Mouse (Mus musculus): ENCODE results near the gene Dapk2.

The Dapk2 gene

GRCm38 (mm10) chr9:66189026-66189425 lies 31.0 kb downstream of the Dapk2 start:
- WGBS: 80% methylated on average over 1 of the region's 1 CpGs

- 90% methylated on average over 3 of the region's 3 CpGs for WGBS
Measured at GRCm38 (mm10) chr9:66194003-66194402, 36.0 kb downstream of the Dapk2 start.

- WGBS: 88% methylated on average over 3 of the region's 3 CpGs
Measured at GRCm38 (mm10) chr9:66196561-66196960, 38.5 kb downstream of the Dapk2 start.

- 88% methylated on average over 1 of the region's 1 CpGs for WGBS
Measured at GRCm38 (mm10) chr9:66198533-66198932, 40.5 kb downstream of the Dapk2 start.

- WGBS: 85% methylated on average over 14 of the region's 14 CpGs
Measured at GRCm38 (mm10) chr9:66199657-66200410, 41.8 kb downstream of the Dapk2 start.

- WGBS: 86% methylated on average over 5 of the region's 5 CpGs
Measured at GRCm38 (mm10) chr9:66200411-66200789, 42.4 kb downstream of the Dapk2 start.

GRCm38 (mm10) chr9:66201665-66202064 lies 43.6 kb downstream of the Dapk2 start:
- WGBS: 91% methylated on average over 6 of the region's 6 CpGs

GRCm38 (mm10) chr9:66202463-66202862 lies 44.4 kb downstream of the Dapk2 start:
- whole genome bisulfite sequencing: 85% methylated on average over 7 of the region's 7 CpGs

GRCm38 (mm10) chr9:66205702-66206101 lies 47.7 kb downstream of the Dapk2 start:
- 61% methylated on average over 9 of the region's 9 CpGs for WGBS

GRCm38 (mm10) chr9:66206825-66207224 lies 48.8 kb downstream of the Dapk2 start:
- WGBS: 92% methylated on average over 5 of the region's 5 CpGs

GRCm38 (mm10) chr9:66211420-66211819 lies 53.4 kb downstream of the Dapk2 start:
- 33% methylated on average over 4 of the region's 4 CpGs for WGBS

GRCm38 (mm10) chr9:66212088-66212487 lies 54.1 kb downstream of the Dapk2 start:
- 86% methylated on average over 2 of the region's 2 CpGs for WGBS

GRCm38 (mm10) chr9:66212802-66213201 lies 54.8 kb downstream of the Dapk2 start:
- 77% methylated on average over 5 of the region's 5 CpGs for WGBS

GRCm38 (mm10) chr9:66213386-66214032 lies 55.5 kb downstream of the Dapk2 start:
- WGBS: 57% methylated on average over 5 of the region's 5 CpGs

GRCm38 (mm10) chr9:66217970-66218369 lies 59.9 kb downstream of the Dapk2 start:
- WGBS: 86% methylated on average over 4 of the region's 4 CpGs

GRCm38 (mm10) chr9:66218917-66219725 lies 61.1 kb downstream of the Dapk2 start:
- WGBS: 43% methylated on average over 10 of the region's 10 CpGs

GRCm38 (mm10) chr9:66223872-66224271 lies 65.8 kb downstream of the Dapk2 start:
- WGBS: 86% methylated on average over 2 of the region's 2 CpGs

- 91% methylated on average over 5 of the region's 5 CpGs for WGBS
Measured at GRCm38 (mm10) chr9:66225737-66226485, 67.9 kb downstream of the Dapk2 start.

GRCm38 (mm10) chr9:66228456-66229151 lies 70.6 kb downstream of the Dapk2 start:
- 71% methylated on average over 2 of the region's 2 CpGs for WGBS

- WGBS: 73% methylated on average over 7 of the region's 7 CpGs
Measured at GRCm38 (mm10) chr9:66231820-66232479, 73.9 kb downstream of the Dapk2 start.

- 85% methylated on average over 2 of the region's 2 CpGs for WGBS
Measured at GRCm38 (mm10) chr9:66236615-66237014, 78.6 kb downstream of the Dapk2 start.

Measured in cerebral cortex, adult 2 months (tissue).